Comparison of ENCODE assay signal across 7 mouse cellular contexts in genomic region chr11:58225655-58226054, GRCm38 (mm10). TPM values are rescaled to one million over a fixed set of nuclear protein-coding genes. Genes with fewer than 3 reads are reported as not detected.
DNase-seq lines count a peak whose midpoint lies in the region; ATAC-seq and TF ChIP-seq lines count a peak whose summit lies in the region.

No protein-coding gene starts in this region.

- H3K9ac ChIP-seq in forebrain, postnatal 0 days: no peak overlapping the region

- peak; percentile 93 for TF ChIP-seq CTCF in brain, embryonic 14.5 days (IDR thresholded peaks at IDR 0.05; ENCODE audit: borderline replicate concordance, extremely low read depth, insufficient read depth, insufficient read length)
- peak; percentile 89 for TF ChIP-seq CTCF in forebrain, postnatal 0 days (IDR thresholded peaks at IDR 0.05; ENCODE audit: low read depth)

- no peaks in the 10 kb centered on the region for H3K27me3 ChIP-seq in forebrain, postnatal 0 days (ENCODE audit: insufficient read depth, low read length)

- H3K36me3 ChIP-seq in forebrain, postnatal 0 days (ENCODE audit: insufficient read depth): no peaks in the 10 kb centered on the region

- H3K4me3 ChIP-seq in forebrain, postnatal 0 days (ENCODE audit: low read depth, low read length): no peak overlapping the region

- no peak overlapping the region for H3K27ac ChIP-seq in forebrain, postnatal 0 days (ENCODE audit: low read depth, low read length)

- 0 out of 2 replicates have a peak, but pooled peaks have one; percentile 12 for ATAC-seq in forebrain, postnatal 0 days

- no peak overlapping the region for H3K4me2 ChIP-seq in forebrain, postnatal 0 days (ENCODE audit: low read depth)

- no peaks in the 10 kb centered on the region for H3K9me3 ChIP-seq in forebrain, postnatal 0 days (ENCODE audit: low read length)

- 13% methylated on average over 5 of the region's 5 CpGs for WGBS in forebrain, postnatal 0 days

- peak; percentile 70 for DNase-seq in Muller cell, postnatal 12 days (ENCODE audit: inconsistent ontology term)
- peak; percentile 65 for DNase-seq in brain, embryonic 14.5 days (ENCODE audit: low read depth)
- DNase-seq in forebrain, postnatal 0 days: peak; percentile 58
- peak; percentile 87 for DNase-seq in heart, postnatal 4 days
- DNase-seq in layer of hippocampus, postnatal 25 days (ENCODE audit: extremely low spot score in 1 of 2, low spot score in 1 of 2): peak; percentile 49 to 70
- peak; percentile 83 for DNase-seq in lung, postnatal 36 days
- peak; percentile 47 for DNase-seq in spleen, adult 12 weeks (ENCODE audit: low spot score)

- TF ChIP-seq POLR2A in brain, embryonic 14.5 days (IDR thresholded peaks at IDR 0.05; ENCODE audit: borderline replicate concordance, extremely low read depth, insufficient read depth, insufficient read length, poor library complexity, severe bottlenecking): no peak

- H3K4me1 ChIP-seq in forebrain, postnatal 0 days (ENCODE audit: insufficient read depth): no peaks in the 10 kb centered on the region

RNA-seq across cellular contexts. Expression of gene Irgm2, which starts 26.2 kb away (rescaled TPM):
- 0.61 and 1.2 TPM in 2 replicates for polyA plus RNA-seq in brain, embryonic 14.5 days (2012; rRNA removed)
- total RNA-seq in forebrain, postnatal 0 days (2014; rRNA removed): 1.2 and 2.3 TPM in 2 replicates
- polyA plus RNA-seq in forebrain, postnatal 0 days (2015; fragmentation: Nextera tagmentation; extraction: Ambion mirVana): 0.64 and 0.70 TPM in 2 replicates
- total RNA-seq in heart, postnatal 4 days (2021): 1 to 10 TPM; 4.4 to 4.8 TPM
- 1 to 10 TPM; 1.3 to 2.1 TPM for total RNA-seq in layer of hippocampus, postnatal 25 days (2021)

RNA-seq across cellular contexts. Expression of gene Igtp, which starts 26.3 kb away (rescaled TPM):
- 0.82 and 1.2 TPM in 2 replicates for polyA plus RNA-seq in brain, embryonic 14.5 days (2012; rRNA removed)
- 1.1 and 1.8 TPM in 2 replicates for total RNA-seq in forebrain, postnatal 0 days (2014; rRNA removed)
- 1.7 and 2.6 TPM in 2 replicates for polyA plus RNA-seq in forebrain, postnatal 0 days (2015; fragmentation: Nextera tagmentation; extraction: Ambion mirVana)
- 1 to 10 TPM; 4.8 to 4.9 TPM for total RNA-seq in heart, postnatal 4 days (2021)
- total RNA-seq in layer of hippocampus, postnatal 25 days (2021): 1 to 10 TPM; 1.2 to 1.5 TPM

RNA-seq across cellular contexts. Expression of gene 4930438A08Rik, which starts 48.9 kb away (rescaled TPM):
- polyA plus RNA-seq in brain, embryonic 14.5 days (2012; rRNA removed): not detected in 2 replicates
- not detected in 2 replicates for total RNA-seq in forebrain, postnatal 0 days (2014; rRNA removed)
- 0.10 TPM in 1 of 2 replicates, not detected in the other for polyA plus RNA-seq in forebrain, postnatal 0 days (2015; fragmentation: Nextera tagmentation; extraction: Ambion mirVana)
- total RNA-seq in heart, postnatal 4 days (2021): not detected
- total RNA-seq in layer of hippocampus, postnatal 25 days (2021): not detected

RNA-seq across cellular contexts. Expression of gene Mrpl22, which starts 54.2 kb away (rescaled TPM):
- 56.5 and 73.0 TPM in 2 replicates for polyA plus RNA-seq in brain, embryonic 14.5 days (2012; rRNA removed)
- 39.4 and 70.9 TPM in 2 replicates for total RNA-seq in forebrain, postnatal 0 days (2014; rRNA removed)
- polyA plus RNA-seq in forebrain, postnatal 0 days (2015; fragmentation: Nextera tagmentation; extraction: Ambion mirVana): 107 TPM in 2 replicates
- 10 to 100 TPM; 50.1 to 54.3 TPM for total RNA-seq in heart, postnatal 4 days (2021)
- total RNA-seq in layer of hippocampus, postnatal 25 days (2021): 10 to 100 TPM; 28.3 to 34.8 TPM

RNA-seq across cellular contexts. Expression of gene Gemin5, which starts 57.3 kb away (rescaled TPM):
- 12.2 and 15.6 TPM in 2 replicates for polyA plus RNA-seq in brain, embryonic 14.5 days (2012; rRNA removed)
- 18.4 and 19.2 TPM in 2 replicates for total RNA-seq in forebrain, postnatal 0 days (2014; rRNA removed)
- polyA plus RNA-seq in forebrain, postnatal 0 days (2015; fragmentation: Nextera tagmentation; extraction: Ambion mirVana): 6.2 and 9.1 TPM in 2 replicates
- 10 to 100 TPM; 12.3 to 13.1 TPM for total RNA-seq in heart, postnatal 4 days (2021)
- total RNA-seq in layer of hippocampus, postnatal 25 days (2021): 10 to 100 TPM; 19.2 to 20.6 TPM
